Mouse (Mus musculus): ENCODE measurements around the gene 1110051M20Rik.

The 1110051M20Rik gene

DNA sequence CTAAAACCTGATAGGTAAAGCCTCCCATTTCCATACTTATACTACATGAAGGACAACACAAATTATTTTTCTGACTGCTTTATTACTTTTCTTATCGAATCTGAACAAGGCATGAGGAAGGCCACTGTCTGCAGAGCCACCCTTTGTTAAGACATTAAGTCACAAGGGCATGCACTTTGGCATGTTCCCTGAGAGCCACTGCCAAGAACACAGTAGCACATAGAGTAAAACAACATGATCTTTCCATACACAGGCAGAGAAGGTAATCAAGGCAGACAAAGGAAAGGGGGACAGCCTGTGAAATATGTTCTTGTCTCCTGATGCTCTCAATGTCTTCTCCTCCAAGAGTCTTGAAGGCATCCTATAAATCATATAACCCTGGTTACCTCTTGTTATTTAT, 30.7 kb downstream of the 1110051M20Rik start:
- DNase-seq (ENCODE audit: low spot score) = no peak

DNA sequence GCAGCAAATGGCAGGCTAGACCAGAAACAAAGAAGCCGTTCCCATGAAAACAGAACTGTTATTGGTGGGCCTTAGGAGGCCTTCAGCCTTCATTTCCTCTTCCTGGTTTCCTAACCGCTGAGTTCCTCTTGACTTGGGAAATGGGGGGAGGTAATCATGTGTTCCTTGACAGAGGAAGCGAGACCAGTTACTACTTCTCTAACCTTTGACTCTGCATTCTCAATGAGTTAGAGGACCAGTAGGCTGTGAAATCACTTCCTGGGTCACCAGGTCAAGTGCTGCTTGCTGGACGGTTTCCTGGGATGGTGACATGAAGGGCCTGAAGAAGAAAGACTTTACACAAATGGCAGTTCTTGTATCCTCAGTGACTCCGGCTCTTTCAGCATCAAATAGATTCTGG, 32.1 kb downstream of the 1110051M20Rik start:
- DNase-seq (ENCODE audit: low spot score) = no peak

DNA sequence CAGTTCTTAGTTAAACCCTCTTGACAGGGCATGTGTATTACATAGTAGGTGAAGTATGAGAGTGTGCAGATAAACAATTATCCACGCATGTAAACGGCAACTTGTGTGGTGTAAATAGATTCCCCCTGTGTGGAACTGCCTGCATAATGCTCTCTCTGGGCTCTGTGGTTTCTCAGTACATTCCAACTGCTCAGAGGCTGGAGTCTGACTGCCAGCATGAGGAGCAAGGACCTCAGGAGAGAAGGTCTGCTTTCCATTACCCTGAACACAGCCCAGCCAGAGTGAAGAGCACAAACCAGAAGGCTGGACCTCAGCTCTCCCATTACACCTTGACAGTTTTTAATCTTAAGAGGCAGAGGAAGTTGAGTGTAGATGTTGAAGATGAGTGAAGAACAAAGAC, 33.0 kb downstream of the 1110051M20Rik start:
- no peak for DNase-seq (ENCODE audit: low spot score)

DNA sequence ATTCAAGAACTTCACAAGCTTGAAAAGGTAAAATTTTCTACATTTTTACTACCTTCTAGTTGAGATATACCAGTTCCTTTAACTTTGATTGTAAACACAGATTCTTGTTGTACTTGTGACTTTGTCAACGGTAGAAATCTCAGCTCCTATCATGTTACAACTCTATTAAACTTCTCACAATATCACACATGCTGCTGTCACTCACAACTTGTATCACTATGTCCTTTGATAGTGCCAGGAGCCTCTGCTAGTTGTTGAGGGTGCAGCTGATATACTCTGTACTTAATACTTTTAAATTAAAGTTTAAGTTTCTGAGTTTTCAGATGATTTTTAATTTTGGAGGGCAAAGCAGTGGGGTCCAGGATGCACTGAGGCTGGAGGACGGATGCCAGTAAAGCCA, 36.5 kb downstream of the 1110051M20Rik start:
- DNase-seq (ENCODE audit: low spot score) = no peak

DNA sequence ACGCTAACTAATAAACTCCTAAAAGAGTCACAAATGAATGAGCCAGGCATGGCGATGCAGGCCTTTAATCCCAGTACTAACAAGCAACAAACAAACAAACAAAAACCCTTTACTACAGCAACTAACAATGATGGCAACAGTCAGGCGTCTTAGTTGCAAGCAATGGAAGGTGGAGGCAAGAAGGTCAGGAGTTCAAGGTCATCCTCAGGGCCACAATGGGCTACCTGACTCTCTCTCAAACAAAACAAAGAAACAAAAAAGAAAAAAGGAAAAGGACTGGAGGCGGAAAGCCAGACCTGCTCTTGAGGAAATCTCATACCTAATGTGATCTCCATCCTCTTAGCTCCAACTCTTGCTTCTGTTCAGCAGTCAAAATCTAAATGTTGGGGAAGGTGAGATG, 39.4 kb downstream of the 1110051M20Rik start:
- DNase-seq (ENCODE audit: low spot score) = no peak

DNA sequence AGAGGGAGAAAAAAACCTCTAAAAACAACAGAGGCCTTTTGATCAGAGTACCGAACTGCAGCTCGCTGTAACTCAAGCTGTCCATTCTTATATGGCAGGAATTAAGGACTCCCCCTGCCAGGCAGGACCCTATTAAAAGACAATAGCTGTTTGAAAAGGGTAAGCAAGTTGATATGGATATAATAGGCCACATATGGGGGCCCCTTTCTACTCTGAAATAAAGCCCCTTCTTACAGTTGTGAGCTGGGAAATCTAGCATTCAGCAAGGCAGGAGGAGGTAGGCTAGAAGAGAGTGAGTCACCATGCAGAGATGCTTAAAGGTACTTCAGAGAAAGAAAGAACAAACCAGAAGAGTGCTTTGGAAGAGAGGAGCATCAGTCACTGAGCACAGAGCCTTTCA, 44.8 kb downstream of the 1110051M20Rik start:
- DNase-seq (ENCODE audit: low spot score) = no peak

DNA sequence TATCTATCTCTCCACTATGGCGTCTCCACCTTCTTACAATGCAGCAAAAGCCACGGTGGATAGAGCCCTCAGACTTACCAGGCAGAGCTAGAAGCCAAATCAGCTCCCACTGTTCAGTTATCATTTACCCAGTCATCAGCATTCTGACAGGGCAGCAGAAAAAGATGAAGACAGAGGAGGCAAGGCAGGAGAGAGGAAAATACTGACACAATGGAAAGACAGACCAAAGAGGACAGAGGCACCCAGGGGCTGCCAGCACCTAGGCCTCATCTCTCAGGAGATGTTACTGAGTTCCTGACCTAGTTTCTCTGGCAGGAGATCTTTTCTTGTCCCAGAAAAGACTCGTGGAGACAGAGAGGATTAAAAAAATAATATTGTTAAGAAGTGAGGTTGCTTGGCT, 45.3 kb downstream of the 1110051M20Rik start:
- no peak for DNase-seq (ENCODE audit: low spot score)

DNA sequence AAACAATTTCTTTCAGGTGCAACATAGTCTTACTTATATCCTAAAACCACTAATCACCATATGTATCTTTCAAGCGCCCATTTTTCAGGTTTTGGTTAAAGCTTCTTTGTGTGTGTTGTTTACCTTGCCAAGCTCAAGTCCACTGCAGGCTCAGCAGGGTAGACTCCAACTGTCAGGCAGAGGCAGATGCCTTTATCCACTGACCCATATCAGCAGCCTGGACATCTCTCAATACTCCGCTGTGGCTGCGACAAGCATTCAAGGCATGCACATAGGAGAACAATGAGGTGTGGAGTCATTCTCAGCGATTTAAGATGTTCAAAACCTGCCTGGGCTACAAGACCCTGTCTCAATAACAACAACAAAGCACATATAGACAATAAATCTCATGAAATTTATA, 50.4 kb downstream of the 1110051M20Rik start:
- no peak for DNase-seq (ENCODE audit: low spot score)

DNA sequence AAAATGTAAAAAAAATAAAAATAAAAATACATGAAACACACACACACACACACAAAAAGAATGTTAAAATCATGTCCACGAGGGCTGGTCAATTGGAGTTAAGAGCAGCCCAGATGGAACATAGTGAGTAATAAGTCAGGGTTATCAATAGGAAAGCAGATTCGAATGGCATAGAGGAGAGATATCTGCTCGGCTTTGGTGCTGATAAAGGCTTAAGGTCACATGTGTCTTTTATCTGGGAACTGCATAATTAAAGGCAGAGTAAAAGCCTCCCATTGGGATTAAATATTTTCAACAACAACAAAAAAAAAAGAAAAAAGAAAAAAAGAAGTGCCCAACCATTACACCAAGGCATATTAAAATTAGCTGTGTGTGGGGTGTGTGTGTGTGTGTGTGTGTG, 55.8 kb downstream of the 1110051M20Rik start:
- DNase-seq (ENCODE audit: low spot score) = no peak

DNA sequence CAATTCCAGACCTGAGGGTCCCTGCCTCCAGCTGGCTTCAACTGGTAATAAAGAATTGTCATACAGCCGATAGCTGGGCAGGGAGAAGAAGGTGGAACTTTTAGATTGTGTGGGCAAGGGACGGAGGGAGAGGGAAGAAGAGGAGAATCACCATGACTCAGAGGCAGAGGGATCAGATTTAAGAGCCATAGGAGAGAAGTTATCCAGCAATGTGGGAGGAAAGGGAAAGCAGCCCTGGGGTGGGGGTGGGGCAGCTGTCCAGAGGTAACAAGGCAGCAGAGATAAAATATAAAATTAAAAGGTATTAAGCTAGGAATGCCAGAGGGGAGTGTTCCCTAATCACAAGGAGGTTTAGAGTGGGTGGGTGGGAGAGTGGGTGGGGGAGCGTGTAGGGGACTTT, 56.2 kb downstream of the 1110051M20Rik start:
- DNase-seq (ENCODE audit: low spot score) = no peak

DNA sequence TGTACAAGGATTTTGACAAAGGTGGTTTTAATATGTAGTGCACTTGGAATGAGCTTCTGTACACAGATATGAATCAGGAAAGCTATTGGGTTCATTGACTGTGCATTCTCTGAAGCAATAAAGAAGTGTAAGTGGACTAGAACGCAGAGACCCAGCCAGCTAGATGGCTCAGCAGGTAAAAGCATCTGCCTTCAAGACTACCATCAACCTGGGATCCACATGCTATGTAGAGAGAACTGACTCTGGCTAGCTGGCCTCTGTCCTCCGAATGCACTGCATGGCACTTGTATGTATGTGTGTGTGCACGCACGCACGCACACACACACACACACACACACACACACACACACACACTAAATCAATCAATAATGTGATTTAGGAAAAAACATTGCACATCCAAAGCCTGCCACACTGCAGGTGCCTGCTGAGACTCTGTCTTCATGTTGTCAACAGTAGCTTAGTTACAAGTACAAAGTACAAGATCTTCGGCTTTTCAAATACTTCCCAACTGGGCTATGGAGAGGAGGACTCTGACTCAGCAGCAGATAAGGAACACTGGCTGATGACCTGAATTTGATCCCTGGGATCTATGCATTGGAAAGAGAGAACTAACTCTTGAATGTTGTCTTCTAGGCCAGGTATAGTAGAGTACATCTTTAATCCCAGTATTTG, 57.1 kb downstream of the 1110051M20Rik start:
- DNase-seq (ENCODE audit: low spot score) = no peak

DNA sequence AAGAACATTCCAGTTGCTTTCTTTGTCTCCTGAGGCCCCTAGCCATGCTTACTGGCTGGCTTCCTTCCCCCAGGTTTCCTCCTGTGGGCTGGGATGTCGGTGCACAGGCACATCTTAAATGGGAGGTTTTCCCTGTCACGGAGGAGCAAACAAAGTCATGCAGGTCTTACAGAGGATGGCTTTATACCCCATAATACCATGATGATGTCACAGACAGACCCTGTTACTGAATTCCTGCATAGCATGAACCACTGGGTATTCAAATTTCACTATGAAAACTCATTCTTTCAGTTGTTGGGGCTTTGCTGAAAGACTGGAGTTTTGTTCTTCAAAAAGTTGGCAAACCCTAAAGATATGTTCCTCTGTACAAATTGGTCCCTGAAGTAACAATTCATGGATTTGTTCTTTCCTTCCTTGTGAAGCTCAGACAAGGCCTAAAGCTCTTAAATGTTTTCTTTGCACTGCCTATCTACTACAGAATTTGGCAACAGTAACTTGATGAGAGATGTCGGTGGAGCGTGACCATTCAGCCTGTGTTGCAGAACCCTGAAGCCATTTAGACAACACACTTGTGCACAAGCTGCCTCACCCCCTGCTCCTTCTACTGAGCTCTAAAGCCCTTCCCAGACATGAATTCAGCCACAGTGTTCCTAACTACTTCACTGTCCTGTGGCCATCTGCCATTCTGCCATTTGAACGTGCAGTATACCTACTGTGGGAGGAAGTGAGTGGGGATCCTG, 57.8 kb downstream of the 1110051M20Rik start:
- no peak for DNase-seq (ENCODE audit: low spot score)

DNA sequence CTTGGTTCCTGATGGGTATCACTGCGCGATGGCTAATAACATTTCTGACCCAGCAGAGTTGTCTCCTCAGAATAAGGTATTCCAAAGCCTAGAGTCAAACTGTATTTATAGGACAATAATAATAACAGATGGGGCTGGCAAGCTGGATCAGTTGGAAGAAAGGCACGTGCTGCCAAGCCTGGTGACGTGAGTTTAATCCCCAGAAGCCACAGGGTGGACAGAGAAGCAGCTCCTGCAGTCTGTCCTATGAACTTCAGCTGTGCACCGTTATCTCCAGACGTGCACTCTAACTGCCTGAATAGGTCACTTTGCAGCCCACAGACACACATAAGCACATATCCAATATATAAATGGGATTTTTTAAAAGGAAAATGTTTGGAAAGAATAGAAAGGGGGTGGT, 61.2 kb downstream of the 1110051M20Rik start:
- DNase-seq (ENCODE audit: low spot score) = no peak

DNA sequence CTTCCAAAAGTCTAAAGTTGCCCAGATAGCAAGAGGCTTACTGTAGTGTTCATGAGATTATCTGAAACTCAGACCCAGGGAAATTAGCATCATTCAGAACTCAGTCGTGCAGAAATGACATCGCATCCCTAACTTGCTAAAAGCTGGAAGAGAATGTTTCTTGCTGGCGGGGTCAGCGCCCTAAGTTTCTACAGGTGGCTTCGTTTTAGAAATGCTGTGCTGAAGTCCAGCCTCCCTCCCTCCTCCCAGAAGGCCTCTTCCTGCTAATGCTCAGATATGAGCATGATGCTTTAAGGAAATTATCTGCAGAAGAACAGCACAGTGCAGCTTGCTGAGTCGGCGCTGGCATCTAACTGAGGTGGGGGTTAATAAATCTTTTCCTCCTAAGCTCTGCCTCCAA, 67.5 kb downstream of the 1110051M20Rik start:
- DNase-seq (ENCODE audit: low spot score) = no peak

DNA sequence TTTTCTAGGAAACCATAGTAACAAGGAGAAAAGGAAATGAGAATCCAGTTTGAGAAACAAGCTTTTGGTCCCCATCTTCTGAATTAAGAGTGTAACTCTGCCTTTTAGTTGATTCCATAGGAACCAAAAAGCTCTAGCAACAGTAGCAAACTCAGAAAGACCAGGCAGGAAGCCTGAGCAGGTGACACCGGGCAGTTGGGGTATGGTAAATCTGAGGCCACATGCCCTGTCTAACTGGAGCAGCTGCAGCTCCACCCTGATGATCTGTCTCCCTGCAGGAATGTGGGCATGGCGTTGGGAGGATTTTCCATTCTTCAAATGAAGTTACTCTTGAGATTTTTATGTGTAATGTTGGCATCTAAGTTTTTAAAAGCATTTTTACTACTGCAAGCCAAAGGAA, 74.2 kb downstream of the 1110051M20Rik start:
- DNase-seq (ENCODE audit: low spot score) = no peak

DNA sequence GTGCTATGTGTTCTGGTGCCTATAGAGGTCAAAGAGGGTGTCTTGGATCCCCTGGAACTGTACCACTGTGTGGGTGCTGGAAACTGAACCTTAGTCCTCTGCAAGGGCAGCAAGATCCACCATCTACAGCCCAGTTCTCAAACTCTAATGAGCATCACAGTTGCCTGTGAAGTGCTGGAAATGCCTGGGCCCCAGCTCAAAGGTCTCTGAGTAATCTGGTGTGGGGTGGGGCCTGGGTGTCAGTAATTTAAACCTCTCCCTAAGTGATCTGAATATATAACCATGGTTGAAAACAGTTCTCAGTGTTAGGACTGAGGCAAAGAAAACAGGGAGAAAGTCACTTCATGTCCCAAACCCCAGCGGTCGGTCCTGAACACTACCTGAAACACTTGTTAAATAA, 81.2 kb downstream of the 1110051M20Rik start:
- DNase-seq (ENCODE audit: low spot score) = no peak

DNA sequence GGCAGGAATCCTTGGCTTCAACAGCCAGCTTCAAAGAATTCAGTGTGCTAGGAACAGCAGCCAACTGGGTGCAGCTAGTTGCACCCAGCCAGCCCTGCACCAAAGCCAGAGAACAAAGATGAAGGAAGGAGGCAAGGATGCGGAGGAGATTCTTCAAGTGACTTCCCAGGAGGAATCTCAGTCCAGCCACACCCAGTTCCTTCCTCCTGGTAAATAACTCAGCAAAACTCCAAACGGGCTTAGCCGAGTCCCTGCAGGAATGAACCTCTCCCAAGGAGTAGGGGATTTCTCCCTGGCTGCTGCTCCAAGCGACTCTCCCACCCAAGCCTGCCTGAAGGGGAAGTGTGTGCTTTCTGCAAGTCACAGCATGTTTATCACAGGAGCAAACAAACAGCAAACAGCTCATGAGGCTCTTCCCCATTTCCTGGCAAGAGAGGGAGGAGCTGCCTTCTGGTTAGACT, 83.4 kb downstream of the 1110051M20Rik start:
- DNase-seq (ENCODE audit: low spot score) = no peak

DNA sequence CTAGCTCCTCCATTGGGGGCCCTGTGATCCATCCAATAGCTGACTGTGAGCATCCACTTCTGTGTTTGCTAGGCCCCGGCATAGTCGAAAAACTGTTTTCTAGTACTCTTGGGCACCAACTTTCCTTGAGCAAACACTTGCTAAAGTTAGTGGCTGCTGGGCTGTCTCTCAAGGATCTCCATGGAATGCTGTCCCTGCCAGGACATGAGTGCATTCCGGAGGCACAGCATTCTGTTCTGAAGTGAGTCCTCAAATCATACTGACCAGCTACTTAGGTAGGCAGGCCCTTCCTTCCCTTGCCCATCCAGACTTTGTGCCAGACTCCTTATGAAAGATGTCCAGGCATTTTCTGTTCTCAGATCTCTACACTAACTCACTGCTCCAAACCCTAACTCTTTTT, 88.7 kb downstream of the 1110051M20Rik start:
- DNase-seq (ENCODE audit: low spot score) = no peak

DNA sequence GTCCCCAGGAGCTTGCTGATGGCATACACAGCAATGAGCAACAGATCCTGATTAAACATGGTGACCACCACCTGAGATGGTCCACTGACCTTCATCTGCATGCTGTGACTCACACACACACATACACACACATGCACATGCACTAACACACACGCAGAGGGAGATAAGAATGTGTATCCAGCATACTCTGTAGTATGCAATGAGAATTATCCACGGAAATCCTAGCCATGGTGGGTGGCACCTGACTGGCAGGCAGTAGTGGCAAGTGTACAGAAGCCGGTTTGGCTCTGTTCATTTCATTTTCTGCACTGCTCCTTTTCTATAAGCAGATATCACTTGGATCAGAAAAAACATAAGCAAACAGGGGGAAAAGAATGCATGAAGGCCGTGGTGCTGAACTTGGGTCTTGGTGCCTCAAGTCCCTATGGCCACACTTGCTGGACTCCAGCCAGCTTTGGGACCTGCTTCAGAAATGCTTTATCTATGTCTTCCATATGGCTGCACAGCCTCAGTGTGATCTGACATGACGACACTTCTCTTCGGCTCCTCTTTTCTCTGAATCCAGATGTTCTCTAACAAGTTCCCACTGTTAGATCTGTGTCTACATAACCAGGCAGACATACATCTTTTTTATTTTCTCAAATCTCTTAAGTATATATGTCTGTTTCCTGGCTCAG, 89.6 kb downstream of the 1110051M20Rik start:
- DNase-seq (ENCODE audit: low spot score) = no peak

DNA sequence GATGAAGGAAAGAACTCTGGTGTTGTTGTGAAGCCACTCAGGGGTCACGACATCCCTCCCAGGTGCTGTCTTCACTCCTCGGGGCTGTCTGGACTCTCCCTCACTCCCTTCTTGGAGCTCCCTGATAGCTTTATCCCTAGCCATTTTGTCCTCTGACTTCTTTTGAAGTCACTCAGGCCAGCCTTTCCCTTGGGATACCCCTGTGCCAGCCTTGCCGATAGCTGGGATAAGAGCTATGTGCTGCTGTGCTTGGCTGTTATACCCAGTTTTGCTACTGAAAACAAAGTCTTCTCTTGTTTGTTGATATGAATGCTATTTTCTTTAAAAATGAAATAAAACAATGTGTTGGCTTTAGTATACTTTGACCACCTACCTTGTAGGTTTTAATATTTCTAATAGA, 90.7 kb downstream of the 1110051M20Rik start:
- no peak for DNase-seq (ENCODE audit: low spot score)

DNA sequence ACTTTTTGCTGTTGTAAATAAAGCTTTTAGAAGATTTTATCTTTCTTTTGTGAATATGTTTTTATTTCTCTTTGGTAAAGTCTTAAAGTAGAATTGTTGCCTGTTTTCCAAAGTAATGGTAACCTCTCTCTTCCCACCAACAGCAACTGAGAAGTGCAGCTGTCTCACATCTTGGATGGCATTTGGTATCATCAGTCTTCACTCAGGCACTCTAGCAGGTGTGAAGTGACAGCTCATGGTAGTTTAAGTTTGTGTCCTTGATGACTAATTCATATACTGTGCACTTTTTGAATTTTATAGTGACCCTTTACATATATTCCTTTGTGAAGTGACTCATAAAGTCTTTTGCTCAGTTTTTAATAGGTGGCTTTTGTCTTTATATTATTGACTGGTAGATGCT, 92.7 kb downstream of the 1110051M20Rik start:
- DNase-seq (ENCODE audit: low spot score) = no peak

DNA sequence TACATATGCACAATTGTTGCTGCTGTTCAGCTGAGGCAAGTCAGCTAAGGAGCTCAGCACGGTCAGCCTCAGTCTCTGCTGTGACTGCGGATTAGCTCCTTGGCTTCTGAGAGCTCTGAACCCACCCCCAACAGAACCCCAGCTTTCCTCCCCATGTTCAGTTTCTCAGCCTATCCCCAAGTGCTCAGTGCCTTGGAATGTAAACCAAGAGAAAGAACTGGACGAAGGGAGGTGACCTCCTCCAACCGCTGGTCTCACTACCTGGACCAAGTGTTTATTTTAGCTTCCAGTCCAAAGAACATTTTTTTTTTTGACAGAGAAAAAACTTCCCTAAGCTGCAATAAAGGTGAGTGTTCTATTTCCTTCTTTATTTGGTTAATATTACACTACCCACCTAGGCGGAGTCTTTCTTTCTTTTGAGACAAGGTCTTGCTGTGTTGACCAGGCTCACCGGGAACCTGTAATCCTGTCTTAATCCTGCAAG, 94.5 kb downstream of the 1110051M20Rik start:
- DNase-seq (ENCODE audit: low spot score) = no peak

DNA sequence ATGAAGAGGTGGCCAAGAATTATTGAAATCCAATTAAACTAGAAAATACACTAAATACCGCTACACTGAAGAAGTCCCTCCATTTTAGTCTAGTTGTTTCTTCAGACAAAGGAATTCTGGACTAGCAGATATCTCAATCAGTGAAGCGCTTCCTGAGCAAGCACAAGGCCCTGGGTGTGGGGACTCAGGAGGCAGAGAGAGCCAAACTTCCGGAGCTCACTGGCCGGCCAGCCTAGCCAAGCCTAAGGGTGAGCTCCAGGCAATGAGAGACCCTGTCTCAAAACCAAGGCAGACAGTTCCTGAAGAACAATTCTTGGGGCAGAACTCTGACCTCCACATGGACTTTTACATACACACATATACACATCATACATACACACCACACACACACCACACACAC, 95.6 kb downstream of the 1110051M20Rik start:
- no peak for DNase-seq (ENCODE audit: low spot score)

Data from testis, postnatal 10 days (tissue).